Mouse (Mus musculus): ENCODE data around the gene Alox5ap. TPM values are rescaled to one million over a fixed set of nuclear protein-coding genes. Genes with fewer than 3 reads are reported as not detected.

The Alox5ap gene
- polyA plus RNA-seq, 1 experiment from 2014 or later, result 11.2 TPM

- no peaks in the 10 kb centered on the region for H3K9me3 ChIP-seq (ENCODE audit: control insufficient read depth, low read depth, low read length)
- no peak for ATAC-seq (ENCODE audit: insufficient number of reproducible peaks, insufficient read depth, low FRiP score, low read depth)
- H3K27ac ChIP-seq (ENCODE audit: low read length), result no peak overlapping the region
- WGBS, result 84% methylated on average over 7 of the region's 7 CpGs
- no peaks in the 10 kb centered on the region for H3K4me1 ChIP-seq (ENCODE audit: control insufficient read depth, insufficient read depth, low read length)
- H3K36me3 ChIP-seq (ENCODE audit: control insufficient read depth, insufficient read depth, low read length), result no peaks in the 10 kb centered on the region
- H3K9ac ChIP-seq (replicated peaks; ENCODE audit: low read depth, low read length), result no peak overlapping the region
- no peak overlapping the region for H3K4me2 ChIP-seq (replicated peaks; ENCODE audit: low read depth, low read length)
- no peak overlapping the region for H3K4me3 ChIP-seq (ENCODE audit: low read depth, low read length)
- no peaks in the 10 kb centered on the region for H3K27me3 ChIP-seq (ENCODE audit: control insufficient read depth, insufficient read depth, low read length)
Observed at GRCm38 (mm10) chr5:149235002-149235401, 29.6 kb upstream of the Alox5ap start.

- no peaks in the 10 kb centered on the region for H3K27me3 ChIP-seq (ENCODE audit: control insufficient read depth, insufficient read depth, low read length)
- H3K4me3 ChIP-seq (ENCODE audit: low read depth, low read length), result no peak overlapping the region
- peaks cover 4% of the 10 kb centered on the region; the same call in 1 of the 2 replicates for H3K9me3 ChIP-seq (ENCODE audit: control insufficient read depth, low read depth, low read length)
- H3K9ac ChIP-seq (replicated peaks; ENCODE audit: low read depth, low read length), result no peak overlapping the region
- no peaks in the 10 kb centered on the region for H3K4me1 ChIP-seq (ENCODE audit: control insufficient read depth, insufficient read depth, low read length)
- ATAC-seq (ENCODE audit: insufficient number of reproducible peaks, insufficient read depth, low FRiP score, low read depth), result no peak
- no peaks in the 10 kb centered on the region for H3K36me3 ChIP-seq (ENCODE audit: control insufficient read depth, insufficient read depth, low read length)
- WGBS, result 78% methylated on average over 24 of the region's 24 CpGs
- no peak overlapping the region for H3K4me2 ChIP-seq (replicated peaks; ENCODE audit: low read depth, low read length)
- no peak overlapping the region for H3K27ac ChIP-seq (ENCODE audit: low read length)
Observed at GRCm38 (mm10) chr5:149237221-149237950, 27.2 kb upstream of the Alox5ap start.

- no peaks in the 10 kb centered on the region for H3K36me3 ChIP-seq (ENCODE audit: control insufficient read depth, insufficient read depth, low read length)
- H3K27me3 ChIP-seq (ENCODE audit: control insufficient read depth, insufficient read depth, low read length), result no peaks in the 10 kb centered on the region
- H3K4me3 ChIP-seq (ENCODE audit: low read depth, low read length), result no peak overlapping the region
- H3K9ac ChIP-seq (replicated peaks; ENCODE audit: low read depth, low read length), result no peak overlapping the region
- H3K9me3 ChIP-seq (ENCODE audit: control insufficient read depth, low read depth, low read length), result peaks cover 4% of the 10 kb centered on the region; the same call in 1 of the 2 replicates
- H3K4me1 ChIP-seq (ENCODE audit: control insufficient read depth, insufficient read depth, low read length), result peaks cover 20% of the 10 kb centered on the region
- H3K27ac ChIP-seq (ENCODE audit: low read length), result no peak overlapping the region
- ATAC-seq (ENCODE audit: insufficient number of reproducible peaks, insufficient read depth, low FRiP score, low read depth), result no peak
- 87% methylated on average over 5 of the region's 5 CpGs for WGBS
- H3K4me2 ChIP-seq (replicated peaks; ENCODE audit: low read depth, low read length), result no peak overlapping the region
Observed at GRCm38 (mm10) chr5:149242467-149242866, 22.1 kb upstream of the Alox5ap start.

GRCm38 (mm10) chr5:149243053-149243452, 21.5 kb upstream of the Alox5ap start:
- H3K9me3 ChIP-seq (ENCODE audit: control insufficient read depth, low read depth, low read length), result peaks cover 4% of the 10 kb centered on the region; the same call in 1 of the 2 replicates
- 49% methylated on average over 5 of the region's 5 CpGs for WGBS
- no peak overlapping the region for H3K4me2 ChIP-seq (replicated peaks; ENCODE audit: low read depth, low read length)
- H3K27me3 ChIP-seq (ENCODE audit: control insufficient read depth, insufficient read depth, low read length), result no peaks in the 10 kb centered on the region
- no peak for ATAC-seq (ENCODE audit: insufficient number of reproducible peaks, insufficient read depth, low FRiP score, low read depth)
- H3K9ac ChIP-seq (replicated peaks; ENCODE audit: low read depth, low read length), result no peak overlapping the region
- no peak overlapping the region for H3K4me3 ChIP-seq (ENCODE audit: low read depth, low read length)
- peaks cover 21% of the 10 kb centered on the region for H3K4me1 ChIP-seq (ENCODE audit: control insufficient read depth, insufficient read depth, low read length)
- H3K36me3 ChIP-seq (ENCODE audit: control insufficient read depth, insufficient read depth, low read length), result no peaks in the 10 kb centered on the region
- H3K27ac ChIP-seq (ENCODE audit: low read length), result no peak overlapping the region

GRCm38 (mm10) chr5:149245391-149245964, 19.1 kb upstream of the Alox5ap start:
- peak overlapping the region; percentile 44; the same call in 1 of the 2 replicates for H3K27ac ChIP-seq (ENCODE audit: low read length)
- no peaks in the 10 kb centered on the region for H3K27me3 ChIP-seq (ENCODE audit: control insufficient read depth, insufficient read depth, low read length)
- H3K4me2 ChIP-seq (replicated peaks; ENCODE audit: low read depth, low read length), result peak overlapping the region; percentile 58
- H3K36me3 ChIP-seq (ENCODE audit: control insufficient read depth, insufficient read depth, low read length), result no peaks in the 10 kb centered on the region
- H3K9me3 ChIP-seq (ENCODE audit: control insufficient read depth, low read depth, low read length), result peaks cover 4% of the 10 kb centered on the region; the same call in 1 of the 2 replicates
- H3K9ac ChIP-seq (replicated peaks; ENCODE audit: low read depth, low read length), result no peak overlapping the region
- WGBS, result 22% methylated on average over 9 of the region's 9 CpGs
- peaks cover 21% of the 10 kb centered on the region for H3K4me1 ChIP-seq (ENCODE audit: control insufficient read depth, insufficient read depth, low read length)
- no peak for ATAC-seq (ENCODE audit: insufficient number of reproducible peaks, insufficient read depth, low FRiP score, low read depth)
- H3K4me3 ChIP-seq (ENCODE audit: low read depth, low read length), result peak overlapping the region; percentile 15

GRCm38 (mm10) chr5:149245965-149246470, 18.5 kb upstream of the Alox5ap start:
- Histone ChIP-seq H3K4me3 (ENCODE audit: low read depth, low read length) (peak overlapping the region; percentile 15), H3K4me2 (replicated peaks; ENCODE audit: low read depth, low read length) (peak overlapping the region; percentile 58), H3K9me3 (ENCODE audit: control insufficient read depth, low read depth, low read length) (peaks cover 4% of the 10 kb centered on the region; the same call in 1 of the 2 replicates), H3K9ac (replicated peaks; ENCODE audit: low read depth, low read length) (no peak overlapping the region), H3K27ac (ENCODE audit: low read length) (peak overlapping the region; percentile 44; the same call in 1 of the 2 replicates), H3K4me1 (ENCODE audit: control insufficient read depth, insufficient read depth, low read length) (peaks cover 21% of the 10 kb centered on the region), H3K36me3 (ENCODE audit: control insufficient read depth, insufficient read depth, low read length) (no peaks in the 10 kb centered on the region), H3K27me3 (ENCODE audit: control insufficient read depth, insufficient read depth, low read length) (no peaks in the 10 kb centered on the region)
- 7% methylated on average over 16 of the region's 16 CpGs for WGBS
- ATAC-seq (ENCODE audit: insufficient number of reproducible peaks, insufficient read depth, low FRiP score, low read depth), result peak; percentile 88

GRCm38 (mm10) chr5:149247047-149247904, 17.3 kb upstream of the Alox5ap start:
- Histone ChIP-seq H3K4me3 (ENCODE audit: low read depth, low read length) (no peak overlapping the region), H3K9me3 (ENCODE audit: control insufficient read depth, low read depth, low read length) (no peaks in the 10 kb centered on the region), H3K4me1 (ENCODE audit: control insufficient read depth, insufficient read depth, low read length) (peaks cover 21% of the 10 kb centered on the region), H3K27ac (ENCODE audit: low read length) (0 out of 2 replicates have a peak overlapping the region, but pooled peaks have one; percentile 27), H3K36me3 (ENCODE audit: control insufficient read depth, insufficient read depth, low read length) (no peaks in the 10 kb centered on the region), H3K9ac (replicated peaks; ENCODE audit: low read depth, low read length) (no peak overlapping the region), H3K4me2 (replicated peaks; ENCODE audit: low read depth, low read length) (0 out of 2 replicates have a peak overlapping the region, but pooled peaks have one; percentile 5), H3K27me3 (ENCODE audit: control insufficient read depth, insufficient read depth, low read length) (no peaks in the 10 kb centered on the region)
- ATAC-seq (ENCODE audit: insufficient number of reproducible peaks, insufficient read depth, low FRiP score, low read depth), result no peak
- WGBS, result 26% methylated on average over 18 of the region's 20 CpGs

- Histone ChIP-seq H3K4me1 (ENCODE audit: control insufficient read depth, insufficient read depth, low read length) (peaks cover 3% of the 10 kb centered on the region; the same call in 1 of the 2 replicates), H3K27me3 (ENCODE audit: control insufficient read depth, insufficient read depth, low read length) (no peaks in the 10 kb centered on the region), H3K36me3 (ENCODE audit: control insufficient read depth, insufficient read depth, low read length) (no peaks in the 10 kb centered on the region), H3K4me2 (replicated peaks; ENCODE audit: low read depth, low read length) (no peak overlapping the region), H3K9ac (replicated peaks; ENCODE audit: low read depth, low read length) (no peak overlapping the region), H3K4me3 (ENCODE audit: low read depth, low read length) (no peak overlapping the region), H3K9me3 (ENCODE audit: control insufficient read depth, low read depth, low read length) (no peaks in the 10 kb centered on the region), H3K27ac (ENCODE audit: low read length) (no peak overlapping the region)
- no peak for ATAC-seq (ENCODE audit: insufficient number of reproducible peaks, insufficient read depth, low FRiP score, low read depth)
- 76% methylated on average over 3 of the region's 3 CpGs for WGBS
Observed at GRCm38 (mm10) chr5:149252303-149252702, 12.3 kb upstream of the Alox5ap start.
